Mouse (Mus musculus) WW6 (cell line): ENCODE results near the gene Gfy.
A peak's percentile ranks its signal among the peaks of the same experiment; 100 is the strongest.
"Not testable (repeated sequence)": the region's sequence is repeated elsewhere in the genome, so short reads cannot be mapped to it uniquely, and the experiment has no call there.

Experiments
- DNase-seq: peaks from one replicate; pipeline ENCODE4 v3.0.0-alpha.2; 2013; ENCODE audit warnings: low read depth, low spot score

The Gfy gene

DNA sequence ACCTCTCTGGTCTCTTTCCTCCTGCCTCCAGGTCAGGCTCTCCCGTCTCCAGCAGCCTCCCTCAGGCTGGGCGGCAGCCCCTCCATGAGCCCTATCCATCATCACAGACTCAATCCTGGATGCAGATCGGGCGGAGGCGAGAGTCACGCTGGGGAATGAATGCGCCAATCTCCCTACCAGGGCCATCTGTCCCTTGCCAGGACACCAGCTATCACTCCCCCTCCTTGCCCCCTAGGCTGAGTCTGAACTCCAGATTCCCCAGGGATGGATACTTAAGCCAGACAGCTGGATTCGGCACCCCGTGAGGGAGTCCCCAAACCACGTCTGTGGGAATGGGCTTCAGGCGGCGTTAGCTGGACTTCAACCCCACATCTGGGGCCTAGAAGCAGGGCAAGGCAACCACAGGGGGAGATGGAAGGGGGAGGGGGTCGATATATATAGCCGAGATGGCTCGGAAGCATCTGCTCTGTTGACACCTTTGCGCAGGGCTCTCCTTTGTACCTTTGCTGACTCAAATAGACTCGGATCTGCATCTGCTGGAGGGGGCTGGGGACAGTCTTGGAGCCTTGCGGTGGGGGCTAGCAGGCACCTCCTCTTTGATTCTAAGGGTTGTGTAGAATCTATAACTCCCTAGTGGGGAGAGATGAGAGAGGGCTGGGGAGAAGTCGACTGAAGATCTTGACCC lies 11.5 kb downstream of the Gfy start:
- no peak for DNase-seq

DNA sequence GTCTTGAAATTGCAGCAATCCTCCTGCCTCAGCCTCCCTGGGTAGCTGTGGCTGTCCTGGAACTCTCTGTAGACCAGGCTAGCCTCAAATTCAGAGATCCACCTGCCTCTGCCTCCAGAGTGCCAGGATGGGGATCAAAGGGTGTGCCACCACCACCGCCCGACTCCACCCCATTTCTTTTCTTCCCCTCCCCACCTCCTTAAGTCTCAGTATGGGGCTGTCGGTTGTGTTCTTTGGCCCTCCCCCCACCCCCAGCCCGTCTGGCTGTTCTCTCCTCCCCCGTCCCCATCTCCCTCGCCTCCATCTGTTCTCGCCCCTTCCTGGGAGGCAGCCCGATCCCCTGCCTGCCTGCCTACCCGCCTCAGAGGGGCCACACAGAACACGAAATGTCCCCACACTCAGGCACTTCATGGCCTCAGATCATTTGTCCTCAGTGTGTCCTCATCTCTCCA lies 12.4 kb downstream of the Gfy start:
- DNase-seq = no peak

DNA sequence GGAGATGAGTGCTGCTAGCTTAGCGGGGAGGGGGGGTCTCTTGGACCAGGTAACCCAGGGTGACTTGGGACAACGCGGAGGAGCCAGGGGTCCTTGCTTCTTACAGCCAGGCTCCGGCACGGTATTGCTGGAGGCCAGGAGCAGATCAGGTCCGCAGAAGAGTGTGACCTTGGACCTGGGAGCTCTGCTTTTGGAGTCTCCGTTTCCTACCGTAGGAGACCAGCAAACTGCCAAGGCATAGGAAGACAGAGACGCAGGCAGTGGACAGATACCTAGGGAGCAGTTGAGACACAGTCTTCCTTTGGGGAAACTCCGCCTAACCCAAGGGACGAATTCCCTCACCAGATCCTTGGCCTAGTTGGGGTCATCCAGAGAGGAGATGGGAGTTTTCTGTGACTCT lies 13.7 kb downstream of the Gfy start:
- DNase-seq = no peak

DNA sequence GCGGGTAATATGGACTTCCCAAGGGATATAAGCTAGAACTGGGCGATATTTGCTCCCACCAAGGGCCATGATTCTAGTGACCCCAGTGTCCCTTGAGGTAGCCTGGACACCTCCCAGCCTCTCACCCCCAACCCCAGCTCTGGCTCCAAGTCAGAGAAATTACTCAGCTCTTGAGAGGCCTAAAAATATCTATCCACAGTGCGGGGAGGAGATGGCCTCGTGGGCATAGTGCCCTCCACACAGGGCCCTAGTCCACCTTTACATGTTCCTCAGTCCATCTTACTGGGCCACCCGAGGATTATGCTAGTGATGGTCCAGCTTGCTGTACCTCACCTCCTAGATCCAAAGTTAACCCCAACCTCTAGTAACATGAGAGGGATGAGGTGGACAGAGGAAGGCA lies 14.5 kb downstream of the Gfy start:
- DNase-seq = no peak

DNA sequence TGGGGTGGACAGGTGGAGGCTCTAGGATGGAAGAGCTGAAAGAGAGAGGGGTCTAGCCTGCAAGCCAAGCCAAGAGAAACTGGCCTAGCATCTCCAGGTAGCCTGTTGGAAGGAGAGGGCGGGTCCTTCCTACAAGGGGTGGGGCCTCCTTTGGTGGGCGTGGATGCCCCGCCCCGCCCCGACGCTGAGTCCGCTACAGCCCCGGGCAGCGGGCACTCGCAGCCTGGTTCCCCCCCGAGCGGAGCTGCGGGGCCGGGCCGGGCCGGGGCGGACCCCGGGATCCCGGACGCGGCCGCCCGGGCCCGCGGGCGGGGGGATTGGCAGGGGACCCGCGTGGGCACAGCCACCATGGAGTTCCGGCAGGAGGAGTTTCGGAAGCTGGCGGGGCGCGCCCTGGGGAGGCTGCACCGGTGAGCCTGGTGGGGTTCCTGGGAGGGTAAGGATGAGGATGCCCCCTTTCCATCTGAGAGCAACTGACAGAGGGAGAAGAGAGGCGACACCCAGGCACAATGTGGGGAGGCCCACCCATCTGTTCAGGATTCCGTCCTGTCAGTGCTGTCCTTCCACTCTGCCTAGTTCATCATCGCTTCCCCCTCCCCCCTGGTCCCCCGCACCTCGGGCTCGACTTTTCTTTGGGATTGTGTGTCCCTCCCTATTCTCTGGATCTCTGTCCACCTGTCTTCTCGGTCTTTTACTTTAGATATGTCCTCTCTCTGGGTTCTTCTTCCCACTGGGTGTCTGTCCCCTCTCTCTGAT lies 15.5 kb downstream of the Gfy start, which contains the start of gene Slc17a7:
Gene Slc17a7 (plus strand): TSS at position 215 of the 756 bp plus-strand sequence.
- no peak for DNase-seq

DNA sequence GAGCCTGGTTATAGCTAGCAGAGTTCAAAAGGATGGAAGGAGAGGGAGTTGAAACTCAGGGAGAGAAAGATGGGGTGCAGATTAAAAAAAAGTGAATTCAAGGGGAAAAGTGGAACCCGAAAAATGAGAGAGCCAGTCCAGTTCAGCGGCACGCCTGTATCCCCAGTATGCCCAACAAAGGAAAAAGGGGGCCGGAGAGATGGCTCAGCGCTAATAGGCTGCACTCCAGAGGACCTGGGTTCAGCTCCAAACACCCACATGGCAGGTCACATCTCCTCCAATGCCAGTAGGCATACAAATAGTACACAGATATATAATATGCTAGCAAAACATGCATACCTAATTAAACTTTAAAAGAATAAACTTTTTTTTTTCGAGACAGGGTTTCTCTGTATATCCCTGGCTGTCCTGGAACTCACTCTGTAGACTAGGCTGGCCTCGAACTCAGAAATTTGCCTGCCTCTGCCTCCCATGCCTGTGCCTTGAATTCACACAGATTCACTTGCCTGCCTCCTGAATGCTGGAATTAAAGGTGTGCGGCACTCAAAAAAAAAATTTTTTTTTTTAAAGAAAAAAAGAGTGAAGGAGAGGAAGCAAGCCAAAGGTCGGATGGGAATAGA lies 16.3 kb downstream of the Gfy start:
- no peak for DNase-seq

DNA sequence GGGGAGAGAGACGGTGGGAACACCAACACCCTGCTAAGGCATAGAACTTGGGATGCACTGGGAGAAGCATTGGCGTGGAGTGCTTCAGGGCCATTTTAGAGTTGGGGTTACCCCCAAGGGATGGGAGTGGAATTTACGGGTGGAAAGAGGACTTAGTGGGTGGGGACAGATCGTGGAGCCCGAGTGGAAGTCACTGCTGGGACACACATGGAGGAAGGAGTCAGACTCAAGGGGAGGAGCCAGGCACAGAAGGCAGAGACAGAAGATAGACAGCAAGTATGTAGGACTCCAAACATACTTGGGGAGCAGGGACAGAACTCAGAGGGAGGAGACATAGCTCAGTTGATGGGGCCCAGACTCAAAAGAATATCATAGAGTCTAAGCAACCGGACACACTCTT lies 16.8 kb downstream of the Gfy start:
- no peak for DNase-seq

DNA sequence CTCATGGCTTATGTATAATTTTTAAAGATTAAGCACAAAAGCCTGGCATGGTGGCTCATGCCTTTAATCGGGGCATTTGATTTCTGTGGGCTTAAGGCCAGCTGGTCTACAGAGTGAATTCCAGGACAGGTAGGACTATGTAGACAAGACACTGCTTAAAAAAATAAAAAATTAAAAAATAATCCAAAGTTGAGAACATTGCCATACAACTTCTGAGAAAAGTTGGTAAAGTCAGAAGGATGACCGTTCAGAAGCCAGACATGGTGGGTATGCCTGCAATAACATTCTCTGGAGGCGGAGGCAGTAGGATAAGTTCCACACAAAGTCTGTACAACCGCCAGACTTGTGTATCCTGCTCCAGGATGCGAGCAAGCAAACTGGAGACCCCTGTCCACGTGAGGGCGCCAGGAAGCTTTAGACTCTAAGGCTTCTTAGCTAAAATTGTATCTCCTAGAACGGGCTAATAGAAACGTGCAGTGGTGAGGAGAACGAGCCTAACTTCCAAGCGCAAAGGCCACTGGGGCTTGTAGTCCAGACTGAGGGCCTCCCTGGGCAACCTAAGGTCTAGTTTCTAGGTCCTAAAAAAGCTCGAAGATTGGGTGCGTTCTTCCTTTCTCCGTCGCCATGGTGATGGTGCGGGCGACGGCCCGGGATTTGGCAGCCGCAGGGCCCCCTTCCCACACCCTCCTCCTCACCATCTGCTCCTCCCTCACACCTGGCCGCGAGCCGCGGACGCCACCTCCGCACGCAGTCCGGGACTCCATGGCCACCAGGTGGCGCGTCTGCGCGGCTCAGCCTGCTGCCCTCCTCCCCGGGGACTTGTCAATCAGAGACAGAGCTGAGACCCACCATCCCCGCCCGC lies 17.5 kb downstream of the Gfy start:
- DNase-seq = peak; percentile 87

DNA sequence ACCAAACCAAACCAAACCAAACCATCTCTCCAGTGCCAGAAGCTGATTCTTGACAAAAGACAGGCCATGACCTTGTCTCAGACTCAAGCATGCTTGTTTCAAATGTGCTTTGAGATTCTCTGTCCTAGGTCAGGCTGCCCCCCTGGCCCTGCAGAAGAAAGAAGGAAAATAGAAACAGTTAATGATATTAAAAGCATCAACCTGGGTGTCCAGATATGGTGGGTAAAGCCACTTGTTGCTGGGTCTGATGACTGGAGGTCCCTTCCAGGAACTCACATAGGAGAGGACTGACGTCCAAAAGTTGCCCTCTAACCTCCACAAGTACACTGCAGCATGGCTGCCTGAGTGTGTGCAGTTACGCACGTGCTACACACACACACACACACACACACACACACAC lies 18.5 kb downstream of the Gfy start:
- no peak for DNase-seq

DNA sequence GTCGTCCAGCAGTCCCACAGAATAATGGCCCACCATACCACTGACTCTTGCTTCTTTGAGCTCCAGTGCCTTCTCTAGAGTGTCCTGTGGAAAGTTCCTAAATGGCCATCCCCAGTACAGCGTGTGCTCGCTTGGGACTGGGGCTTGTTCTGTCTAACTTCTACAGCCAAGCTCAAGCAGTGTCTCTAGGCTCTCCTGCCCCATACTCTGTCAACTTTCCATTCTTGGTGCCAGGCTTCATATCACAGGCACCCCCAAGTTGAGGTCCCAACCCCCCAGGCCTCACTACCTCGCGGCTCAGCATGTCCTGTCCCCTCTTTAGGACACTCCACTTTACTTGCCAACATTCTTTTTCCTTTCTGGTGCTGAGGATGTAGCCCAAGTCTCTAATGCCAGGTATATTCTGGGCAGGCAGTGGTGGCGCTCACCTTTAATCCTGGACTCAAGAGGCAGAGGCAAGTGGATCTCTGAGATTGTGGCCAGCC lies 19.0 kb downstream of the Gfy start:
- DNase-seq = no peak

DNA sequence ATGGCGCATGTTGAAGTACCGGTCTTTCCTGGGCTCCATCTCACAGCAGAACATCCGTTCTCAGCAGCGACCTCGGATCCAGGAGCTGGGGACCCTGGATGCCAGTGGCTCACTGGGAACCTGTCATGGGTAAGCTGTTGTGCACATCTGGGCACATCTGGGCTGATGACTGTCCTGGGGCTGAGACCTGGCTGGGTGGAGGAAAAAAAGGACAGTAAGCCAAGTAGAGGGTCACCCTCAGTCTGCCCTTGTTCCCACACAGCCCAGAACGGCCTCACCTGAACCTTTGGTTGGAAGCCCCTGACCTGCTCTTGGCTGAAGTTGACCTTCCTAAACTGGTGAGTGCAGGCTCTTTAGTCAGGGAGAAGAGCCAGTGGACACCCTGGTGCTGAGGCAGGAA lies 20.4 kb downstream of the Gfy start:
- no peak for DNase-seq

DNA sequence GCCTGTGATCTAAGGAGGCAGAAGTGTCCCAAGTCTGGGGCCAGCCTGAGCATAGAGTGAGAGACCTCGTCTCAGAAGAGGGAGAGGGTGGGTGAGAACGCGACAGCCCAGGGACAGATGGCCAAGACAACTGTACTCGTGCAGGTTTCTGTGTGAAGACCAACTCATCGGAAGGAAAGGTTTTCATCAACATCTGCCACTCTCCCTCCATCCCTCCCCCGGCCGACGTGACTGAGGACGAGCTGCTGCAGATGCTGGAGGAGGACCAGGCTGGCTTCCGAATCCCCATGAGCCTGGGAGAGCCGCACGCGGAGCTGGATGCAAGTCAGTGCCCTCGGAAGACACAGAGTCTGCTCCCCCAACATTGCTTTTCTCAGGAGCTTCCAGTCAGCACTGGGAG lies 21.9 kb downstream of the Gfy start:
- no peak for DNase-seq

DNA sequence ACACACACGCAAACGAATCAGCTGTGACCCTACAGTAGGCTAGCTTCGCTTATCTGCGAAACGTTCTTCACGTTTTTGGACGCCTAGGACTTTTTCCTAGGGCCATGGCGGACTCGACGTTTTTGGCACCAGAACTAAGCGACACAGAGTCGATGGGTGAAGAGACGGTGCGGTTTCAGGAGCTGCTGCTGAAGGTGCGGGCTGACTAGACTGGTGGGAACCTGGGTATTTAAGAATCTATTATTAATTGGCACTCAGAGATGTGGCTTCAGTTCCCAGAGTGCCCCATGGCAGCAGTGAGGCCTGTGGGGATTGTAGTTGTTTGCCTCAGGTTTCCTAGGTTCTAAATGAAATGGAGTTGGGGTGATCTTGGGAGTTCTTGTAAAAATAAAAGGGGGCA lies 23.2 kb downstream of the Gfy start:
- no peak for DNase-seq

DNA sequence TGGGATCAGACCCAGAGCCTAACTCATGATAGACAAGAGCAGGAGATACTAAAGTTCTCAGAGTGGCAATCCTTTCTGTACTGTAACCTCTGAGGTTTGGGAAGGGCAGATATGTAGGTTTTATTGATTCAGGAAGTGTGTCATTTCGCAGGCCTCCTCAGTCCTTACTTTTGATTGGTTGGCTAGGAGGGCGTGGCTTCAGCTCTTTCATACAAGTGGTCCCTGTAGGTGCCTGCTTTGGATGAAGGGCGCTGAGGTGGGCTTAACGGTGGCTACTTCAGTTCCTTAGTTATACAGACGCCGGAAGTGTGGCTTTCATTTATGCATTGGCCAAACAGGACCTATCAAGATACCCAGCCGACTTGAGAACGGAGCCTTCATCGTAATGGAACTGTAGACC lies 23.8 kb downstream of the Gfy start:
- DNase-seq = no peak

DNA sequence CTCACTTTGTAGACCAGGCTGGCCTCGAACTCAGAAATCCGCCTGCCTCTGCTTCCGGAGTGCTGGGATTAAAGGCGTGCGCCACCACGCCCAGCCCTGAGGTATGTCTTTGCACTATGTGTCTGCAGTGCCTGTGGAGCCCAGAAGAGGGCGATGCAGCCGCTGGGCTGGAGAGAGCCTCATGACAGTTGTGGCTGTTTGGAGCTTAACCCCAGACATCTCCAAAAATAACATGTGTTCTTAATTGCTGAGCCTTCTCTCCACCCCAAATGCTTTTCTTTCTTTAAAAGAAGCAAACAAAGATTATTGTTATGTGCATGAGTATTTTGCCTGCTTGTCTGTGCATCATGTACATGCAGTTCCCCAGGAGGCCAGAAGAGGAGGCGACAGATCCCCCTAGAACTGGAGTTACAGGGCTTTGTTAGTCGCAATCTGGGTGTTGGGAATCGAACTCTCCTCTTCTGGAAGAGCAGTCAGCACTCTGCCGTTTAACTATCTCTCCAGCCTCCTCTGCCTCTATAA lies 24.3 kb downstream of the Gfy start:
- DNase-seq = peak; percentile 67

DNA sequence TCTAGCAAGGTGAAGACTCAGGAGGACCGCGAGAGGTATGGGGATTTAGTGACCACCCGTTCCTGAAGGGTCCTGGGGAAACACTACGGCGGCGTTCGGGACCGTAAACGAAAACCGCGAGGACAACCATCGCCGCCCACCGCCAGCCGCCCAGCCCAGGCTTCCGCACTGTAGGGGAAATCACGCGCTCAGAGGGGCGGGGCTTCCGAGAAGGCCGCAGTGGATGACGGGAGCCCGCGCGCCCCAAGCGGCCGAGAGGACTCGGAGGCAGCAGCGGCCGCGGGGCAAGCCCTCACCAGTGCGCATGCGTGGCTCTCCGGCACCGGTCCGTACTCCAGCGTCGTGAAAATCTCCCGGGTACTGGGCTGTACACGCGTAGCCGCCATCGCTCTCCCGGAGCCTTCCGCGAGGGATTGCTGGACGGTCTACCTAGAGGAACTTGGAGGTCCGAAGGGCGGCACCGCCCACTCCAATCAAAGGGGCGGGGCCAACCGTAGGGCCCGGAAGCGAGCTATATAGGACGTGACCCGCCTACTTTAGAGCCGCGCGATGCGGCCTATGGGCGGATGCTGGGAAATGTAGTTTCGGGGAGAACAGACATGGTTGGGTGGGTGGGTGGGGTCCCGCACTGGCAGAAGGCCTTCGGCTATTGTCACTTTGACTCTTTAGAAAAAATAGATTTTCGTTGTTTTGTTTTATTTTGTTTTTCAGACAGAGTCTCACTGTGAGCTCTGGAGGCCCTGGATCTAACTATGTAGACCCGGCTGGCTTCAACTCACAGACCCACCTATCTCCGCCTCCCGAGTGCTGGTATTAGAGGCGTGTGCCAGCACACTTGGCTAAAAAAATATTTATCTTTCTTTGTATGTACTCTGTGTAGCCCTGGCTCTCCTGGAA lies 25.0 kb downstream of the Gfy start, which contains the start of the genes Pih1d1 and Aldh16a1:
Gene Pih1d1 (plus strand): TSS at position 208 of the 897 bp plus-strand sequence.
Gene Aldh16a1 (minus strand): TSS at position 489 of the 897 bp plus-strand sequence.
- DNase-seq = peak; percentile 86

DNA sequence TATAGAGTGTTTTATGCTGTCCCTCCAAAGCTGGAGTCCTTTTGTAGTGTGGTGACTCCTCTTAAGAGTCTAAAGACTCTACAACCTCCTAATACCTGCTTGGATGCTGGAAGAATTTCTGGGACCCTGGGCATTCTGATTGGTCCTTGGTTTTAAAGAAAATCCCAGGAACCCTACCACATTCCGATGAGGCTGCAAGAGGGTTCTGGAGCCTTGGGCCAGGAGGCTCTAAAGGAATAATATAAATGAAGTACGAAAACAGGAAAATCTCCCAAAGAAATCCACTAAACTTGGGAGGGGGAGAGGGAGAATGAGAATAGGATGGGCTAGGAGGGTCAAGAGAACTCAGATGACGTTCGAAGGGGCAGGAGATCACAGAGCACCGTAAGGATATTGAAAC lies 25.8 kb downstream of the Gfy start:
- no peak for DNase-seq

DNA sequence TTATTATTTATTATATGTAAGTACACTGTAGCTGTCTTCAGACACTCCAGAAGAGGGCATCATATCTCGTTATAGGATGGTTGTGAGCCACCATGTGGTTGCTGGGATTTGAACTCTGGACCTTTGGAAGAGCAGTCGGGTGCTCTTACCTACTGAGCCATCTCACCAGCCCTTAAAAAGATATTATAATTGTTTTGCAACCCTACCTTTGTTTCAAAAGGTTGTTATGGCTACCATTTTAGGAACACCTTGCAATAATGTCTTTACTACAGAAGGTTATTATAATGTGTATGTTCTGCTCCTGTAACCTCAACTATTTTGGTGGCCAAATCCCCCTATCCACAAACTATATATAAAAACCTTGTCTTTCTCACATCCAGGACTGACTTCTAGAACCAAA lies 26.3 kb downstream of the Gfy start:
- DNase-seq = not testable (repeated sequence)

DNA sequence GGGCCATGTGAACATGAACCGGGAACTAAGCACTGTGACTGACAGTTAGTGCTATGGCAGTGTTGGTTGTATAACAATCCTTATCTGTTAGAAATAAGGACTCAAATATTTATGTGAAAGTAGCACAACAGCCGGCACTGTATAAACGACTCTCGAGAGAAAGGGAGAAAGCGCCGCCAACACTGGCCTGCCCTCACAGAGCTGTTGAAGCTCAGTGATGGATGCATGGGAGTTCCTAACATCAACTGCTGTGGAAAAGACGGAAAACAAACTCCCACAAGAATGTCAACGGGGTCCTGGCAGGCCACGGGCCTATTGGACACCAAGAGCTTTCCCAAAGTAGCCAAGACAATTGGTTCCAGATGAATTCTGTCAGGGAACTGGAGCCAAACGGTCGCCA lies 28.1 kb downstream of the Gfy start:
- DNase-seq = no peak

DNA sequence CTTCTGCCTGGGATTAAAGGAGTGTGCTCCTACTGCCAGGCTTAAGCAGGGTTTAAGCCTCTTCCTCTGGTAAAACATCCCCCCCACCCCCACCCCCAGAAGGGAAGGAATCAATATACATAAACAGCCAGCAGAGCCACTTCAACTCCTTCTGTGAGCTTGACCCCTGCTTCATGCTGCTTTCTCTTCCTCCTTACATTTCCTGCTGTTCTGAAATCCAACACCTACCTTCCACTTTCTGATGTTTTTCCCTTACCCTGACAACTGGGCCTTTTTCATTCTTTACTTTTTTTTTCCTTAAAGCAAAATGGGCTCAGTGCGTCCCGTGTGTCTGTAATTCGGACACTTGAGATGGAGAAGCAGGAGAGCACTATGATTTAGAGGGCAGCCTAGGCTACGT lies 29.0 kb downstream of the Gfy start:
- DNase-seq = no peak
